Mouse (Mus musculus) left cerebral cortex, postnatal 10 days (tissue): ENCODE data around the gene Arid1b. TPM values are rescaled to one million over a fixed set of nuclear protein-coding genes. Genes with fewer than 3 reads are reported as not detected.

ENCODE experiments used
- DNase-seq, 2 experiments: peaks; one replicate each; pipeline ENCODE4 v3.0.0; 2021 to 2022; ENCODE audit warnings: low spot score in 2 of 2, mixed read lengths in 1 of 2; ENCODE audit errors: extremely low spot score in 1 of 2
- intact Hi-C: fragments of 180-260 bp; cut with DNase I; formaldehyde crosslinking; loops from one replicate; pipeline ENCODE4 v1.15.1; 2025
- total RNA-seq, 2 experiments: library from RNA; stranded (reverse); gene quantifications; 2 replicates each; pipeline ENCODE4 v1.2.3; 2021

The Arid1b gene
- total RNA-seq, 2 experiments from 2014 or later: 77.4 to 83.3 TPM

- DNase-seq: no peak
- intact Hi-C loops: no loop called here
Observed at GRCm38 (mm10) chr17:5163251-5163826, 169.2 kb downstream of the Arid1b start.

GRCm38 (mm10) chr17:5164794-5165193, 170.7 kb downstream of the Arid1b start:
- no peak for DNase-seq
- intact Hi-C loops: no loop called here

GRCm38 (mm10) chr17:5165201-5165825, 171.2 kb downstream of the Arid1b start:
- DNase-seq: no peak

GRCm38 (mm10) chr17:5166175-5166574, 172.0 kb downstream of the Arid1b start:
- intact Hi-C loops: no loop called here
- no peak for DNase-seq

More at GRCm38 (mm10) chr17:5165201-5165825, 171.2 kb downstream of the Arid1b start:
- intact Hi-C loops: no loop called here

- intact Hi-C loops: no loop called here
- DNase-seq: no peak
Observed at GRCm38 (mm10) chr17:5168046-5168445, 173.9 kb downstream of the Arid1b start.

GRCm38 (mm10) chr17:5168640-5169039, 174.5 kb downstream of the Arid1b start:
- intact Hi-C loops: no loop called here
- DNase-seq: no peak

GRCm38 (mm10) chr17:5170321-5170720, 176.2 kb downstream of the Arid1b start:
- intact Hi-C loops: no loop called here
- DNase-seq: no peak

GRCm38 (mm10) chr17:5171467-5171866, 177.3 kb downstream of the Arid1b start:
- intact Hi-C loops: no loop called here

GRCm38 (mm10) chr17:5174426-5175020, 180.4 kb downstream of the Arid1b start:
- intact Hi-C loops: no loop called here
- no peak for DNase-seq

More at GRCm38 (mm10) chr17:5171467-5171866, 177.3 kb downstream of the Arid1b start:
- DNase-seq: no peak

GRCm38 (mm10) chr17:5175535-5175934, 181.4 kb downstream of the Arid1b start:
- DNase-seq: no peak
- intact Hi-C loops: no loop called here

- intact Hi-C loops: no loop called here
- no peak for DNase-seq
Observed at GRCm38 (mm10) chr17:5176315-5176714, 182.2 kb downstream of the Arid1b start.

- intact Hi-C loops: no loop called here
Observed at GRCm38 (mm10) chr17:5178534-5178933, 184.4 kb downstream of the Arid1b start.

GRCm38 (mm10) chr17:5179004-5179403, 184.9 kb downstream of the Arid1b start:
- DNase-seq: no peak
- intact Hi-C loops: no loop called here

More at GRCm38 (mm10) chr17:5178534-5178933, 184.4 kb downstream of the Arid1b start:
- no peak for DNase-seq

GRCm38 (mm10) chr17:5179412-5179811, 185.3 kb downstream of the Arid1b start:
- no peak for DNase-seq
- intact Hi-C loops: no loop called here

- DNase-seq: no peak
- intact Hi-C loops: no loop called here
Observed at GRCm38 (mm10) chr17:5179925-5180525, 185.9 kb downstream of the Arid1b start.

- intact Hi-C loops: no loop called here
Observed at GRCm38 (mm10) chr17:5180925-5181324, 186.8 kb downstream of the Arid1b start.

GRCm38 (mm10) chr17:5182493-5182892, 188.4 kb downstream of the Arid1b start:
- intact Hi-C loops: no loop called here

More at GRCm38 (mm10) chr17:5180925-5181324, 186.8 kb downstream of the Arid1b start:
- no peak for DNase-seq

GRCm38 (mm10) chr17:5185501-5185900, 191.4 kb downstream of the Arid1b start:
- DNase-seq: no peak
- intact Hi-C loops: loop anchor here (5.0 kb wide), 1 partner anchor 188 kb away; no protein-coding TSS in a partner anchor

More at GRCm38 (mm10) chr17:5182493-5182892, 188.4 kb downstream of the Arid1b start:
- no peak for DNase-seq

- intact Hi-C loops: loop anchor here (5.0 kb wide), 1 partner anchor 190 kb away; no protein-coding TSS in a partner anchor
- DNase-seq: no peak
Observed at GRCm38 (mm10) chr17:5187546-5187945, 193.4 kb downstream of the Arid1b start.
